Mouse (Mus musculus) liver, embryonic 14.5 days (tissue): ENCODE data around the gene Dppa4.

ENCODE experiments used
- CTCF ChIP-seq: IDR thresholded peaks from 2 replicates; pipeline ENCODE4 v1.5.1; 2016; ENCODE audit warnings: antibody characterized with exemption, low read depth, control low read depth
- EP300 ChIP-seq: IDR thresholded peaks from 2 replicates; pipeline ENCODE4 v1.6.1; 2016; ENCODE audit warnings: antibody characterized with exemption, low read depth

DNA sequence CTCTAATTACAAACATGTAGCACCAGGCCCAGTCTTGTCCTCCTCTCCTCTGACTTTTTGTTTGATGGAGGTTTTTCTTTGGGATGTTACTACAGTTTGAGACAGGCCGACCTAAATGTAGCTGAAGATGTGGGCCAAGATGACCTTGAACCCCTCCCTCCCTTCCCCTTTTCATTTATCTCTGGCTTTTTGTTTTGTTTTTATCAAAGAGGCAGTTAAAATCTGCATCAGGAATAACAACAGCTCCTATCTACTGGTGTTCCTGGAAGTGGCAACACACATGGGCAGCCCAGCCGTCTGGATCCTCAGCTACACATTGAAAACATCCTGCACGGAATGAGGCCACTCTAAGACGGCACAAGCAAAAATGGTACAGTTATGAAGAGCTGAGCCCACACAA lies 17.7 kb upstream of the Dppa4 start:
- TF ChIP-seq CTCF (no peak), EP300 (no peak)
